Mouse (Mus musculus) adrenal gland, adult 2 months (tissue): ENCODE data around the gene Focad. TPM values are rescaled to one million over a fixed set of nuclear protein-coding genes. Genes with fewer than 3 reads are reported as not detected.

Experiments
- DNase-seq: peaks from one replicate; pipeline ENCODE4 v3.0.0; 2021
- polyA plus RNA-seq: library from polyadenylated mRNA; depleted of rRNA; stranded (reverse); fragments of >200 nt; gene quantifications from 2 replicates; pipeline ENCODE4 v1.2.3, GENCODE M21; 2012
- total RNA-seq, 2 experiments: library from RNA; stranded (reverse); gene quantifications; 2 replicates each; pipeline ENCODE4 v1.2.3; 2021

Gene Focad
- total and polyA plus RNA-seq, 3 experiments = 8.1 to 22.2 (median 19.9) TPM

DNA sequence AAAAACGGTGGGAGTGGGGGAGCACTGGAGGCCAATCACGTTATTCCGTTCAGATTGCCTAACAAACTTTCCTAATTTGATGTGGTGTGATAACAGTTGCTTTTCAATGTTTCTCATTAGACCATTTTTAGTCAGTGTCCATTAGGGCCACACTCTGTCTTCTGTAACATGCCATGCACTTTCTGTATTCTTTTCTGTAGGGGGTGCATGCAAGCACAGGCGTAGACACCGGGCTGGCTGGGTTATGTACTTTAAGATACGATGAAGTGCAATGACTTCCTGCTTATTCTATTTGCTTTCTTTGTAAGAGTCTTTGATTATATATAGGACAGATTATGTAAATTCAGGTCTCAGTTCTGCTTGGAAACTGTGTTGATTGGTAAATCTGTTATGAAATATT is 116.2 kb downstream of the Focad start:
- no peak for DNase-seq

DNA sequence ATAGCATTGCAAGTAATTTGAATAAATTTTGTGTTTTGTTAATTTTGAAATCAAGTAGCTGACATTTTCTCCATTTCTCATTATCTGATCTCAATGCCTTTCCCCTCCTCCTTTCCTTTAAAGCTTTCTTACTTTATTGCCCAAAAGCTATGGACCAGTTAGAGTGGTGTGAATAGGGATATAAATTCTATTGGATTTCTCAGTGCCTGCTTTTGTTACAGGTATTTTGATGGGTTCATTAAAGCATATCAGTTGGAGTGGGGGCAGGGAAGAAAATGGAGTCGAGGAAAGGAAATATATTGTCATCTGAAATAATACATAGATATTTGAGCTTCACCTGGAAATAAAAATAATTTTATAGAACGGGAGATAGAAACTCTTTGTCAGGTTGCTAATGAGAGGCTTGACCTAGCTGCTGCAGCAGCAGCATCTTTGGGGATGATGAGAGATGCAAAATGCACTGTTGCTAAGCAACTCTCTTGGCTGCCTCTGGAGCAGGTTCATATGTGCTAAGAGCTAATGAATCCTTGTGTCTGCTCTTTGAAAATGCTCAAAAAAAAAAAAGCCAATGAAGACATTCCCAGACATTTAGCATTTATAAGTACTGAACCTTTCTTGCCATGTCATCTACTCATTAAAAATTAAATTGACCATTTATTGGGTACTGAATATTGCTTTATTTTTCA is 116.9 kb downstream of the Focad start:
- DNase-seq = no peak

DNA sequence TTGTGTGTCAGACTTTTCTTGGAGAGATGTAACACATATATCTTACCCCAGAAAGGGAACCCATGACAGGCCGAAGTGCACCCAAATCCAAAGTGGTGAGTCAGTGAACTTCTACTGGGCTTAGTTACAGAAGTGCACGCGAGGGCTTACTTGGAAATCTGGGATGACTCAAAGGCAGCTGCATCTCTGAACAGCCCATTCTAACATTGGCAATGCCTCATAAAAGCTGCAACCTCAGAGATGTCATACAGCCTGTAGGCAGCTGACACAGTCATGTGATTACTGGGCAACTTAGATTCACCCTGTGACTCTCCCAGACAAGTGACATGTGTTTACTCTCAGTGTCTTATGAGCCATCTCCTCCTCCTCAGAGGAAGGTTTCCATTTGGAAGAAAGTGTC is 119.5 kb downstream of the Focad start:
- DNase-seq = peak; percentile 68

DNA sequence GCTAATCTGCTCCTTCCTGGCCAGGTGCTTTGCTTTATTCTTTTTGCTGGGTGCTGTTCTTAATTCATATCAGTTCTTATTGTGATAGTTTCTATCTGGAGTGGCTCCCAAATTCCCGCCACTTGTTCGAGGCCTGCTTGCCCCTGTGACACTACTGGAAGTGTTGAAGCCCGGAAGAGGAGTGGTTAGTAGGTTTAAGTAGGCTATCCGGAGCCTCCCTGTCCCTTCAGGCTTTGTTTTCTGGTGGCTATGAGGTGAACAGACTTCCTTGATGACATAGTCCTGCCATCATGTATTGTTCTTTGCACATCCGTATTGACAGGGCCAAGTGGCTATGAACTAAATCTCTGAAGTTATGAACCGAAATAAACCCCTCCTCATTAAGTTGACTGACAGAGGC is 123.9 kb downstream of the Focad start:
- no peak for DNase-seq

DNA sequence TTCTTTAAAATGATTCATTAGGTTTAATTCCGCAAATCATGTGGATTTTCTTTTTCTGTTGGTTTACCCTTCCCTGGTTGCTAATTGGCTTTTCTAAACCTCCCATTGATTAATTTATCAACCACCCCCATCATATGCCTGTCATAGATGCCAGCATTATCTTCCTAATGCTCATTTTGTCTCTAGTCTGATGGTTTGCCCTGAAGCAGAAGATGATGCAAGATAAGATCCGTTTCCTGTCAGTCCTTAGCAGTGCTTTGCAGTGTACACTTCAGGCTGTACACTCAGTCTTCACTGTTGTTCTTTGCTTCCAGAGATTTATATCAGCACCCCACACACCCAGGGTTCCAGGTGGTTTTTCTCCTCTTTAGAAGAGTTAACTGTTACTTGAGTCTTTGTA is 124.4 kb downstream of the Focad start:
- DNase-seq = no peak

DNA sequence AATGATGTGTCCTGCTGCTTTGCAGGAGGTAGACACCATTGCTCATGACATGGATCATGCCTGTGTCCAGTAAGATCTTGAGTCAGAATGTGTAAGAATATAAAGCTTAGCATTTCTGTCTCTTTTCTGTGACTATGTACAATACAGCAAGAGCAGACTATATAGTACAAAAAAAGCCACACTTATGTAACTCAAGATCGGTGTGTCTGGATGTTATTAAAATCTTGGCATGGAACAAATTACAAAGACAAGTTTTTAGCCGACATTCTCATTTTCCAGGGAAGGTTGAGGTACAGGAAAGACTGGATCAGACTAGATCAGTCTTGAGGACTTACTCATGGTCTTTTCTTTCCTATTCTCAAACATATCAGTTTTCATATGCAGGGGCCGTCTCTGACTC is 136.9 kb downstream of the Focad start:
- no peak for DNase-seq

DNA sequence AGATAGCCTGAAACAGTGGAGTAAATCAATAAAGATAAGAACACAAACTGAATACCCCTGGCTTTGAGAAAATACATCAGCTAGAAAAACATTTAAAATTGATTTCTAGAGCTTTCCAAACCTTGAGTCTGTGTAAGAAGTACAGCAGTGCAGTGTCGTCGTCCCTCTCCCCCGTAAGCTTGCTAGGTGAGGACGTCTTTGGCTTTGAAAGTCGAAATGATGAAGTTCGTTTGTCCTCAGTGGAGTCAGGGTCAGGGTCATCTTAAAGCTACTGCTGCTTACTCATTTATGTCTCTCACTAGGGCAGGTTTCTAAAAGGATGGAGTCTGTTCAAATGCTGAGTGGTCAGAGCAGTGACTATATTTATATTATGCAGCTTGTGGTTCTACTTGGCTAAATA is 141.5 kb downstream of the Focad start:
- DNase-seq = peak; percentile 30

DNA sequence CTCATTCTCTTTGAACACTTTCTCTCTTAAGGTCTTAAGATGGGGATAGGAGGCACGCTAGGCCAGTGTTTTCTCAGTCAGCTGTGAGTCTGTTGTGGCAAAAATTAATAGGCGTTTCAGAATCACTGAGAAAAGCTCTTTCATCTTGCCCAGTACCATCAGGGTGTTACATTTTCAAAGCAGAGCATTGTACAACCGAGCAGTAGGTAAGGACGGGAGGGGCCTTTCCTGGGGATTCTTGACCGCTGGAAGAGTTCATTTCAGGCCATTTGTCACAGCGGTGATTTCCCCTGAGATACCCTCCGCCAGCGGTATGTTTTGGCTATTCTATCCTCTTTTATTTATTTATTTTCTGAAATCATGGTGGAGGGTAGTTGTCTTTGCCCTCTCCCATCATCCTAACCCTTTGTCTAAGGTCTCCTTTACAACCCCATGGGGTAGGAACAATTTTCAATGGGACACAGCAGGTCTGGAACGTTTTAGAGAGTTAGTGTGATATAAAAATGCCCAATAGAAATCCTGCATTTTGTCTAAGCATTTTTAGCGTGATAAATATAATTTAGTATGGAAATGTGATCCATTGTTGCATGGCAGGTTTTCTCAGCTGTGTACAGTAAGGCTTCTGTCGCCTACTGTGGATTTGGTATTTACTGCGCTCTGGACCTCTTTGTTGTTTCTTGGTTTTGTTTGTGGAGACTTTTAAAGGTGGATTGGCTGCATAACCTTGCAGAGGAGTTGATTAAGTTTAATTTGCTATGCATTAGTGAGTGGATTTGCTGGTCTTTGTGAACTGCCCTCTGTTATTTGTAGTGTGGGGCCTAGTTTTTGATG is 142.7 kb downstream of the Focad start:
- no peak for DNase-seq

DNA sequence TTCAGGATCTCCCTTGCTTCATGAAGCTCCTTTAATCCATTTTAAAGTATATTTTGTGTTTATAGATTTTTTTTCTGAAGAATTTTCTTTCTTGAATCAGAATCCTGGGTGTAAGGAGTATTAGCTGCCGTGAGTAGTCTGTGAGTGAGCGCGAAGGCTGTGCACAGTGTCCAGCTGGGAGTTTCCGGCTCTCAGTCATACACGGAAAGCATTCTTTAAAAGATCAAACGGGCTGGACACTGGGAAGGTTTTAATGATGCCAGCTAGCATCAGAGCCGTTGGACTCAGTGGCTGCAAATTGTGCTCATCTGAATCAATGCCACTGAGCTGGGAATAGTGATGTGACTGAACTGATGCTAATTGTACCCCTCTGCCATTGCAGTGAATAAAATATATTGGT is 143.9 kb downstream of the Focad start:
- peak; percentile 16 for DNase-seq

DNA sequence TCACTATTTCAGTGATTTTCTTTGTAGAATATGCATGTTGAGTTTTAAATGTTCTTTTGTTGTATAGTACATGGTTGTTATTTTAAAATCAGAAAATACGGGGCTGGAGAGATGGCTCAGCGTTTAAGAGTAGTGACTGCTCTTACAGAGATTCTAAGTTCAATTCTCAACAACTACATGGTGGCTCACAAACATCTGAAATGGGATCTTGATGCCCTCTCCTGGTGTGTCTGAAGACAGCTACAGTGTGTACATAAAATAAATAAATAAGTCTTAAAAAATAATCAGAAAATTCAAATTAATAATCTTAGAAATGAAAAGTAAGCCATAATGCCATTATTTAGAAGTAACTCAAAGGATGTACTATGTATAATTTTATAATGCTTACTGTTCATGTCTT is 149.4 kb downstream of the Focad start:
- no peak for DNase-seq

DNA sequence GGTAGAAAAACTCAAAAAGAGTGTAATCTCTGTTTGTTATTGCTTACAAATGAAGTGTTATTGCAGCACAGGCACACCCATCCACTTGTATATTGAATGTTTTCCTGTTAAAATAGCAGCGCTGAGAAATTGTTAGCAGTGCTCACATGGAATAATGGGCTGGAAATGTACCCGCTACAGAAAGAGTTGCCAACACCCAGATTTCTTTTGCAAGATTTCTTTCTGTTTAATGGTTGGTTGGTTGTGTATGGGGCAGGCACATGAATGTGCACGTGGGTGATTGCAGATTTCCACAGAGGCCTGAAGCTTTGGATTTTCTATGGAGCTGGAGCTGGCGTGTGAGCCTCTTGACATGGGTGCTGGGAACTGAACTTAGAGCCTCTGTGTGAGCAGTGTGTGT is 151.1 kb downstream of the Focad start:
- no peak for DNase-seq

DNA sequence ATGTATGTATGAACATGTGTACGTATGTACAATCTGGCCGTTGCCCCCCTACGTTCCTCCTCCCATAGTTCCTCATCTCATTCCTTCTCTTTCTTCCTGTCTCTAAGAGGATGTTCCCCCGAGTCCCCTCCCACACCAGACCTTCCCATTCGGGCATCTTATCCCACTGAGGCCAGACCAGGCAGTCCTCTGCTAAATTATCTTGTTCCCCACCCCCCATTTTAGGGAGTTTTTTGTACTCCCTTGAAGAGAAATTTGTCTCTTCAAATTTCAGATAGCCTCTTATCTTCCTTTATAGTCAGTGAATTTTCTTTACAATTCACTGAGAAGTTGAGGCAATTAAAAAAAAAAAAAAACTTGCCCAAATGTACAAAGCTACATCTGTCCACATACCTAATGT is 166.9 kb downstream of the Focad start:
- no peak for DNase-seq

DNA sequence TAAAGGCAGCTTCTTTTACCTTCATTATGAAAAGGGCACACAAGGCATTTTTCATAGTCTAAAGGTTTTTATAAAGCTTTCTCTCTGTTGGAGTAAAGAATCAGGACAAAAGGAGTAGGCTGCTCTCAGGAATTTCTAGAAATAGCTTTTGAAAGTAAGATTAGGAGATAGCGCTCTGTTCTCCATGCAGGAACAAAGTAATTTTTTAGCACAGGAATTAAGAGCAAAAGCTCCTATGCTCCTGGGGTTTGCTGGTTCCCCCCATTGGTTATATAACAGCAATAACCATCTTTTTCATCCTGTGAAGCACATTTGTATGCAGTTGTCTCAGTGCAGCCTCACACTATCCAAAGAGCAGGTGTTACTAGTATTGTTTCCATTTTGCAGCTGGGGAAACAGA is 170.1 kb downstream of the Focad start:
- no peak for DNase-seq

DNA sequence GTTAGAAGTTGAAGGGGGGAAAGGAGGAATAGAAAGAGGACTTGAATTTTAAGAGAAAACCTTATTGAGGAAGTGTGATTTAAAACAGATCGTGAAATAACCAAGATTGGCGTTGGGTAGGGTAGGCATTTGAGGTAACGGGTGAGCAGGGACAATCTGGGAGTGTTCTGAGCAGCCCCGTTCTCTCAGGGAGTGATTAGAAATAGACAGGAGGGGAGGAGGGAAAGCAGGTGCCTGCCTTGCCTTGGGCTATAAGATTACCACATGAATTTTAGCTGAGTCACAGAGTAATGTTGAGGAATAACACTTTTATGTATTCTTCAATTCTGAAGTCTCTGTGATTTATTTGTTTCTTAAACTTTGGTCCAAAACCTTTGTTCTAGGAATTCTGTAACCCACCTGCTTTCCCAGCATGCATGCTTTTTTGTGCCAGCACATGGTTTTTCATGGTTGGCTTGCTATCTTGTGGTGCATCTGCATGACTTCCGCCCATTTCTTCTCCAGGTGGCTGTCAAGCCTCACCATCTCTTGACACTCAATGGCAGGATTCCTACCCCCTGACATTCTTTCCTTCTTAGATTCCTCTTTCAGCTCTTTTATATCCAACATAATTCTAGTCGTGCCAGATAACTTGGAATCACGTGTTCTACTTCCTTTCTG is 176.1 kb downstream of the Focad start:
- DNase-seq = no peak

DNA sequence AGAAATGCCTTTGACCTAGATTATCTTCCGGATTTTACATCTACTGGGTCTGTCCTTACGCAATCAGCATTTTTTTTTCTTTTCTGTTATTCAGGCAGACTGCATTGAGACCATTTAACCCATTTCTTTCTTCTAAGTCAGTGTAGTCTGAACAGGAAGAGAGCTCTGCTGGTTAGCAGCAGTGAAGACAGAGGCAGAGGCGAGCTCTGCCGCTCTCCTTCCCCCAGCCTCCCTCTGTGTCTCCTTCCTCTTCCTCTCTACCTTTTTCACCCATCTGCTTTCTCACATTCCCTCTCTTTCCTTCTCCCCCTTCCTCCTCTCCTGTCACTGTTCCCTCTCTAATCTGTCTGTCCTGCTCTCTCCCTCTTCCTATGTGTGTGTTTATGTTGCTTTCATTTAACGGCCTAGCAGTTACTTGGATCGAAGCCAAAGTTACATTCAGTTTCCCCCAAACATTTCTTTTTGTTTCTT is 181.2 kb downstream of the Focad start:
- DNase-seq = peak; percentile 9

DNA sequence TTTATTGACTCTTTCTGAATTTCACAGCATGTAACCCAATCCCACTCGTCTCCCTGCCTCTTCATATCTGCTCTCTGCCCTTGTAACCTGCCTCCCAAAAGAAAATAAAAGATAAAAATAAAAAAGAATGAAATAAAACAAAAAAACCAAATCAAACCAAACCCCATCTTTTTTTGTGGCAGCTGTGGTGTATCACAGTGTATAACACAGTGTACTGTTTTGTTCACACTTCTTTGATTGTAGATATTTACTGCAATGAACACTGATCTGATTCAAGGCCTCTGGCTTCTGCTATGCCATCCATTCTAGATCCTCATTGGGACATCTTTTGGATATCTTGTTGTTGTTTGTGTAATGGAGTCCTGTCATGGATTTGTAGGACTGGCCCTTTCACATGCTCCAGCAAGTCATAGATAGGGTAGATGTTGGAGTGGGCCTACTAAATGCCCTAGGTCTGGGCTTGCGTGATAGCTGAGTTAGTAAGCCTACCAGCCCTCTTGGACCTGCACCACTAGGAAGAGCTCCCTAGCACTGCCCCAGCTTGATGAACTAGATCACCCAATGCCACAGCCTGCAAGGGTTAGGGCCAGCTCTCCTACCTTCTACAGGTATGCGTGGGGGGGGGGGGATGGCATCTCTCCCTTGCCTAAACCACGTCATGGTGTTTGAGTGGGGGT is 181.8 kb downstream of the Focad start:
- no peak for DNase-seq

DNA sequence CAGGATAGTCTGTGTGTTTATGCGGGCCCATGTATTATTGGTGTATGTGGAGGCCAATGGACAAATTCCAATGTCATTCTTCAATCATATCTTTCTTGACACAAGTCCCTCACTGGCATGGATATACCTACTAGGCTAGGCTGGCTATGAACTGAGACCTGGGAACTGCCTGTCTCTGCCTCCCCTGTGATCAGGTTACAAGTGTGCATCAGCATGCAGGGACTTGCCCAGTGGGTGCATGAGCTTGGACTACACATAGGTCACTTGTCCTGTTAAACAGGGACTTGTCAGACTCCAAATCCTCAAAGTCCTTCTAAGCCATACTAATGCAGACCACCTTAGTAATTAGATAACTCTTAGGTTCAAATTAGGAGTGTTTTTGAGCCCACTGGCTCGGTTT is 184.1 kb downstream of the Focad start:
- no peak for DNase-seq

DNA sequence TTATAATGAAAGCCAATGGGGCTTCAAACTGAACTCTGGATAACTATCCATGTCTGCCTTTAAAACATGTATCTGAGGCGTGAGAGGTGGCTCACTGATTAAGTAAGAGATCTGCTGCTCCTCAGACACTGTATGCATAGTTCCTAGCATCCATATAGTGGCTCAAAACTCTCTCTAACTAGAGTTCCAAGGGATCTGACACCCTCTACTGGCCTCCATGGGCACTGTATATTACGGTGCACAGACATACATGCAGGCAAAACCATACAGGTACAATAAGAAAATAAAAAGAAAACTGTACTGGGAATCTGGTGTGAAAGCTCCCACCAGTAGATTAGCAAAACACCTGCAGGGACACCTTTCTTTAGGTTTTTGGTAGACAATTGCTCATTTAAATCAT is 186.1 kb downstream of the Focad start:
- no peak for DNase-seq

DNA sequence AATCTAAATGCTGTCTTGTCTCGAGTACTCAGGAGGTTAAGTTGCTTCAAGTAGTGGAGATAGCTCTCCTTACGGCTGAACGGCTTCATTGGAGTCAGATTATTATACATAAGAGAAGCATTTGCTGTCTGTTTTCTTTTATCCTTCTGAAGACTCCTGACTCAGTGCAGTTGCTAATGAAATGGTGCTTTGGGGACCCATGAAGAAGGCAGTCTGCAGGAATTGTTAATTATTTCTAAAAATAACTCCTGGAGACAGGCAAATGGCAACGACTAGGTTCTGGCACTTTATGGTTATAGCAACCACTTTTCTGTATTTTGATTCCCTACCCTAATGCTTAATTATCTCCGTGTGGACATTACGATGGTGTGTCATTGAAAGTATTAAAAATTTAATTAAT is 201.1 kb downstream of the Focad start:
- DNase-seq = no peak

DNA sequence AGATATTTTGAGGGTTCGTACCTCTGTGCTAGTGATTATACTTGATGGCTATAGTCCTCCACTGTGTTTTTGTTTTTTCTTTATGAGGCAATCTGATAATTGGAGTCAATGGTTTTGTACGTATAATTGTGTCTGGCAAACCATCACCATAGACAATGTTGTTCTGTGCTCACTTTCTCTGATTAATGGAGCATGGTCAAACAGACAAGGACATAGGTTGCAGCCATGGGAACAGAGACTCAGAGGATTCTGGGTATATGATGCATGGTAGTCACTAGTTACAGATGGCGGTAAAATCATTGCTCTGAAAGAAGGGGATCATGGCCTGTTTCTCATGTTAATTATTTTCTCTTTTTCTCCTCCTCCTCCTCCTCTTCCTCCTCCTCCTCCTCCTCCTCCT is 205.1 kb downstream of the Focad start:
- no peak for DNase-seq

DNA sequence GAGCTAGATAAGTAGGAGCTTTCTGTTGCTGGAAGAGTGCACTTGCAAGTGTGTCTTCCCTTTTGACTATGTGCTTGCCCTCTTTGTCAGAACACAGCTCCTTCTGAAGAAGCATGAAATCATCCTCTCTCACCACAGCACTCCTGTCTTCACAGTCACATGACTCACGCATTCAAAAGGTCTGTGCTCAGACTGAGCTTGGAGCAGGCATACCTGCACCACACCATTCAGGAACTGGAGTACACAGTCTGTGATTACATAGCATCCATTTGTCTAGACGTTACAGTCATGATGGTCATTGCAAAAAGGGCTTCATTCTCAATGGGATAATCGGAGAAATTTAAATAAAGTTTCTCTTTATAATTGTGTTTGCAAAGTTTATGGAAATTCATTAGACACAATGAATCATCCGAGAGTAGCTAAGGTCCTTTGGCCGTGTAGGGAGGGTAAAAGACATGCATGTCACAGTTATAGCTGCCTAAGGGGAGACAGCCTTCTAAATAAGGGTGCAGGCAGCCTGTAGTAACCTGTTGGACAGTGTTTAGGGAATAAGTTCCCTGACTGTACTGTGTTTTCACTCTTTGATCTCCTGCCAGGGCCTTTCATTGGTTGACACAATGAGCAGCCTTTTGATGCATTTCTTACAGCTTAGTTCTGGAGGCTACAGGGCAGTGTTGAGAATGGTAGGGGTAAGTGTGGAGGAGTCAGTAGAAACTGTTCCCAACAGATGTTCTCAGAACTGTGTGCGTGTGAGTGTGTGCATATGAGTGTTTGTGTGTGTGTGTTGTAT is 206.6 kb downstream of the Focad start:
- DNase-seq = peak; percentile 25

DNA sequence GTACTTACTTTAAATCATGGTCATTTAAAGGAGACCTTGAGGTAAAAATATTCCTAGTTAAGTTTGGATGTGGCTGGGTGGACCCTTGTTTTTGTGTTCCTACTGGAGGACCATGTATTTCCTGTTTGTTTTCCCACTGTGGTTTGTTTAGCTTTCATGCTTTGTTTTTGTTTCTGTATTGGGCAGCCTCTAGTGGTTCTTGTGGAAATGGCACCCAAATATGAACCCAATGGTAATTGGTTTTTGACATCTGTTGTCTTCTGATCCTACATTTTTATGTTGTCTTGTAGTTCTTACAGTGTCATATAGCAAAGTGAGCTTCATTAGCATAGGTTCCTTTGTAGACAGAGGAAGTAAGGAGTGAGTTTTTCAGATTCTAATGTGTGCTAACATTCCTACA is 207.9 kb downstream of the Focad start:
- no peak for DNase-seq
